Mouse (Mus musculus) right cerebral cortex, postnatal 4 days (tissue): ENCODE measurements around the gene Rbm38.

Source experiments
- DNase-seq: peaks from one replicate; pipeline ENCODE4 v3.0.0-alpha.2; 2022

The Rbm38 gene

GRCm38 (mm10) chr2:173061443-173062351 lies 41.4 kb downstream of the Rbm38 start:
- no peak for DNase-seq

GRCm38 (mm10) chr2:173063219-173063618 lies 42.9 kb downstream of the Rbm38 start:
- no peak for DNase-seq

GRCm38 (mm10) chr2:173064864-173065263 lies 44.6 kb downstream of the Rbm38 start:
- DNase-seq, result no peak

GRCm38 (mm10) chr2:173072948-173073347 lies 52.6 kb downstream of the Rbm38 start:
- no peak for DNase-seq

GRCm38 (mm10) chr2:173073666-173074065 lies 53.4 kb downstream of the Rbm38 start:
- DNase-seq, result no peak

- no peak for DNase-seq
Observed at GRCm38 (mm10) chr2:173076921-173077320, 56.6 kb downstream of the Rbm38 start.

- no peak for DNase-seq
Observed at GRCm38 (mm10) chr2:173079766-173080549, 59.7 kb downstream of the Rbm38 start.

GRCm38 (mm10) chr2:173080785-173081241 lies 60.5 kb downstream of the Rbm38 start:
- peak; percentile 73 for DNase-seq

- DNase-seq, result no peak
Observed at GRCm38 (mm10) chr2:173082706-173083105, 62.4 kb downstream of the Rbm38 start.

- no peak for DNase-seq
Observed at GRCm38 (mm10) chr2:173083106-173083505, 62.8 kb downstream of the Rbm38 start.

- no peak for DNase-seq
Observed at GRCm38 (mm10) chr2:173083712-173084475, 63.6 kb downstream of the Rbm38 start.
